Mouse (Mus musculus) midbrain, embryonic 16.5 days (tissue): ENCODE results near the gene Slc2a1. TPM values are rescaled to one million over a fixed set of nuclear protein-coding genes. Genes with fewer than 3 reads are reported as not detected.

Source experiments
- ATAC-seq: fragments of 200-750 bp; cut with Nextera tagmentation; 2 replicates; pipeline ENCODE4 v1.8.0; 2017; ENCODE audit warnings: moderate TSS enrichment
- H3K27ac ChIP-seq: fragments of 300-500 bp; sonication (generic); 2 replicates; pipeline ENCODE4 v1.5.1; 2014; ENCODE audit warnings: mild to moderate bottlenecking, low read length, mixed read lengths
- H3K27me3 ChIP-seq: fragments of 300-500 bp; sonication (generic); 2 replicates; pipeline ENCODE4 v1.6.1; 2014; ENCODE audit warnings: low read depth, low read length, mixed read lengths; ENCODE audit not compliant: control insufficient read depth, insufficient read depth
- H3K36me3 ChIP-seq: fragments of 300-500 bp; sonication (generic); 2 replicates; pipeline ENCODE4 v1.6.1; 2014; ENCODE audit warnings: mild to moderate bottlenecking, low read length, moderate library complexity, mixed read lengths; ENCODE audit not compliant: control insufficient read depth, insufficient read depth
- H3K4me1 ChIP-seq: fragments of 300-500 bp; sonication (generic); 2 replicates; pipeline ENCODE4 v1.6.1; 2014; ENCODE audit warnings: mild to moderate bottlenecking, low read length, mixed read lengths; ENCODE audit not compliant: control insufficient read depth, insufficient read depth
- H3K4me2 ChIP-seq: fragments of 300-500 bp; sonication (generic); 2 replicates; pipeline ENCODE4 v1.6.1; 2014; ENCODE audit warnings: mild to moderate bottlenecking, low read length, mixed read lengths
- H3K4me3 ChIP-seq: fragments of 300-500 bp; sonication (generic); 2 replicates; pipeline ENCODE4 v1.5.1; 2014; ENCODE audit warnings: low read depth, mild to moderate bottlenecking, low read length, moderate library complexity, mixed read lengths
- H3K9ac ChIP-seq: fragments of 300-500 bp; sonication (generic); 2 replicates; pipeline ENCODE4 v1.6.1; 2014; ENCODE audit warnings: low read depth, low read length, mixed read lengths
- H3K9me3 ChIP-seq: fragments of 300-500 bp; sonication (generic); replicated peaks from 2 replicates; pipeline ENCODE4 v1.6.1; 2014; ENCODE audit warnings: mild to moderate bottlenecking, low read length, mixed read lengths; ENCODE audit not compliant: control insufficient read depth, poor library complexity, severe bottlenecking
- WGBS: fragments of 180-500 bp; shearing (Covaris S2); extraction: QIAGEN DNeasy Blood & Tissue Kit; methylation state at CpG from one replicate; pipeline ENCODE4 v1.1.7; 2014; 5-methylcytosine and 5-hydroxymethylcytosine counted together
- polyA plus RNA-seq: library from polyadenylated mRNA; unstranded; fragments of >200 nt; fragmentation: Nextera tagmentation; extraction: Ambion mirVana; gene quantifications from 2 replicates; pipeline ENCODE4 v1.2.1, GENCODE M21; 2015

The Slc2a1 gene
- polyA plus RNA-seq, 1 experiment from 2014 or later, result 90.7 TPM

DNA sequence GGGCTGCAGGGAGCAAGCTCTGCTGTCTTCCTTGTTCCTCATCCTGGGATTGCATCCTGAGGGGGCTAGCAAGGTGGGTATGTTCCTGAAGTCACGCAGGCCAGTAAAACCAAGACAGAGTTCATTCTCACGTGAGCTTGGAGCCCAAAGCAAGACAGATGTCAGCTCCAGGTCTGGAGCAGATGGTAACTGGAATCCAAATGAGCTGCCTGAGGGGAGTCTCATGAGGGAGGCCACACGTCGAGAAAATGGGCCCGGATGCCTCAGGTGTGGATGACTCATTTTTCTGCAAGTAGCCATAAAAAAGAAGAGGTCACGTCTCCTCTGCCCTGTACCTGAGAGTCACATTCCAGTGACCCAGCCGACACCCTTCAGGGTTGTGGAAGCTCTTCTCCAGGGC, 14.6 kb upstream of the Slc2a1 start:
- H3K4me1 ChIP-seq, result no peaks in the 10 kb centered on the region
- no peak for ATAC-seq
- H3K27me3 ChIP-seq, result no peaks in the 10 kb centered on the region
- H3K9ac ChIP-seq, result no peak overlapping the region
- no peak overlapping the region for H3K27ac ChIP-seq
- H3K4me2 ChIP-seq, result no peak overlapping the region
- no peak overlapping the region for H3K4me3 ChIP-seq
- H3K36me3 ChIP-seq, result no peaks in the 10 kb centered on the region
- H3K9me3 ChIP-seq, result no peaks in the 10 kb centered on the region
- WGBS, result 77% methylated on average over 7 of the region's 7 CpGs

GRCm38 (mm10) chr4:119094987-119095386, 13.5 kb upstream of the Slc2a1 start:
- ATAC-seq, result no peak
- 30% methylated on average over 4 of the region's 4 CpGs for WGBS
- no peaks in the 10 kb centered on the region for H3K27me3 ChIP-seq

GRCm38 (mm10) chr4:119096401-119096800, 12.1 kb upstream of the Slc2a1 start:
- Histone ChIP-seq H3K27me3 (no peaks in the 10 kb centered on the region), H3K27ac (no peak overlapping the region), H3K4me3 (no peak overlapping the region), H3K9ac (no peak overlapping the region), H3K4me2 (no peak overlapping the region), H3K9me3 (no peaks in the 10 kb centered on the region), H3K36me3 (no peaks in the 10 kb centered on the region), H3K4me1 (no peaks in the 10 kb centered on the region)
- ATAC-seq, result no peak
- 81% methylated on average over 3 of the region's 3 CpGs for WGBS

More at GRCm38 (mm10) chr4:119094987-119095386, 13.5 kb upstream of the Slc2a1 start:
- Histone ChIP-seq H3K9ac (no peak overlapping the region), H3K9me3 (no peaks in the 10 kb centered on the region), H3K36me3 (no peaks in the 10 kb centered on the region), H3K4me2 (no peak overlapping the region), H3K4me1 (no peaks in the 10 kb centered on the region), H3K4me3 (no peak overlapping the region), H3K27ac (no peak overlapping the region)

DNA sequence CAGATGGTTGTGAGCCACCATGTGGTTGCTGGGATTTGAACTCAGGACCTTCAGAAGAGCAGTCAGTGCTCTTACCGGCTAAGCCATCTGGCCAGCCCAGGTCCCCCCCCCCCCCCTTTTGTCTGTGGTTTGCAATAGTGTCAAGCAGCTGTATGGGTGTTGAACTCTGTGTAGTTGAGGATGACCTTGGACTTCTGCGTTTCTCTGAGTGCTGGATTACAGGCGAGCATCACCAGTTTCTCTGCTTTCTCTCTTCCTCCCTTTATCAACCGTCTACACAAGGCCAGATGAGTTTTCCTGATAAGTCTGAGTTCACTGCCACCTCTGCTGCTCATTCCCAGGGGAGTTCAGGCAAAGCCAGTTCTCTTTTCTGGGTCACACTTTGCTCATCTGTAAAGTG, 11.1 kb upstream of the Slc2a1 start:
- H3K27me3 ChIP-seq, result no peaks in the 10 kb centered on the region
- H3K27ac ChIP-seq, result no peak overlapping the region
- no peak overlapping the region for H3K4me3 ChIP-seq
- ATAC-seq, result no peak
- no peaks in the 10 kb centered on the region for H3K36me3 ChIP-seq
- no peak overlapping the region for H3K4me2 ChIP-seq
- 80% methylated on average over 4 of the region's 4 CpGs for whole genome bisulfite sequencing
- no peak overlapping the region for H3K9ac ChIP-seq
- H3K9me3 ChIP-seq, result no peaks in the 10 kb centered on the region
- H3K4me1 ChIP-seq, result no peaks in the 10 kb centered on the region

DNA sequence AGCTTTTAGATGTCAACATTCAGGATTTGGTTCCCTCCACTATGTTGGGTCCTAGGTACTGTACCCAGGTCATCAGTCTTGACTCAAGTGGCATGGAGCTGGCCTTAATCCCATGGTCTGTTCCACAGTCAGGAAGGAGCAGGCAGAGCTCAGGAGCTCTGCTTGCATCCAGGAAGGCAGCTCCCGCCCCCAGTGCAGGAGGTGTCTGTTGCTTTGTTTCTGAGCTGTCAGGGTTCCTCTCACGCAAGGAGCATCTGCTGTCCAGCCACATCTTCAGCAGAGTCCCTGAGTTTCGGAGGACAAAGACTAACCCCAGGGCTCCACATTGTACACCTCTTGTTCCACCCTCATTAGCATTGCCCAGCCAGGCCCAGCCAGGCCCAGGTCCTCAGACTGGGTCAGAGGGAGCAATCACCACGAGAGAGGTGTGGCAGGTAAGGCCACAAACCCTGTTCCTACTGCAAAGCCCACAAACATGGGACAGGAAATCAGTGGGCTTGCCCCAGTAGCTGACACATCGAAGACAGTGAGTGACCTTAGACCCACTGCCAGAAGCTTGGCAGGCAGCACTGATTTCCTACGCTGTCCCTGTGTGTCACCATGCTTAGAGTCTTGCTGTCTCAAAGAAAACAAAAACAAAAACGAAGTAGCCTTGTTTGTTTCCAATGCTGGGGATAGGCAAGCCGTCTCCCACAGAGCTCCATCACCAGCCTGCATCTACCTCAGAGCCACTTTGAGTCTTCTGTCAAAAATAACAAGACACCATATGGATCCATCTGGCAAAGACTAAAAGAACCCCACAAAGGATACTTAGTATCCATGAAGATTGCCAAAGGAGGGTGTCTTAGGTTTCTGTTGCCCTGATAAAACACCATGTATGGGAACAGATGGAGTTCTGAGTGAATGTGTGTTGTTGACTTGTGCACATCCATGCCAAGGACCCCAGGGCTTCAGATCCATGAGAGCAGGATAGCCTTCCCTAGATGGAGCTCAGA, 10.0 kb upstream of the Slc2a1 start:
- Histone ChIP-seq H3K9me3 (no peaks in the 10 kb centered on the region), H3K4me3 (no peak overlapping the region), H3K4me2 (no peak overlapping the region), H3K27me3 (no peaks in the 10 kb centered on the region), H3K9ac (no peak overlapping the region), H3K27ac (no peak overlapping the region), H3K4me1 (no peaks in the 10 kb centered on the region), H3K36me3 (no peaks in the 10 kb centered on the region)
- 63% methylated on average over 8 of the region's 8 CpGs for WGBS
- no peak for ATAC-seq

GRCm38 (mm10) chr4:119101392-119101791, 7.1 kb upstream of the Slc2a1 start:
- ATAC-seq, result no peak
- Histone ChIP-seq H3K27me3 (no peaks in the 10 kb centered on the region), H3K27ac (no peak overlapping the region), H3K4me1 (peaks cover 8% of the 10 kb centered on the region), H3K9me3 (no peaks in the 10 kb centered on the region), H3K9ac (no peak overlapping the region), H3K4me3 (no peak overlapping the region), H3K4me2 (no peak overlapping the region), H3K36me3 (no peaks in the 10 kb centered on the region)
- WGBS, result 88% methylated on average over 3 of the region's 3 CpGs

- 0 out of 2 replicates have a peak, but pooled peaks cover 3% of the 10 kb centered on the region for H3K27me3 ChIP-seq
- no peak overlapping the region for H3K4me3 ChIP-seq
- peaks cover 8% of the 10 kb centered on the region for H3K4me1 ChIP-seq
- H3K27ac ChIP-seq, result no peak overlapping the region
- H3K9me3 ChIP-seq, result no peaks in the 10 kb centered on the region
- ATAC-seq, result no peak
- no peak overlapping the region for H3K9ac ChIP-seq
- no peaks in the 10 kb centered on the region for H3K36me3 ChIP-seq
- 90% methylated on average over 7 of the region's 7 CpGs for WGBS
- no peak overlapping the region for H3K4me2 ChIP-seq
These were observed 6.0 kb upstream of the Slc2a1 start for GRCm38 (mm10) chr4:119102350-119103126.

DNA sequence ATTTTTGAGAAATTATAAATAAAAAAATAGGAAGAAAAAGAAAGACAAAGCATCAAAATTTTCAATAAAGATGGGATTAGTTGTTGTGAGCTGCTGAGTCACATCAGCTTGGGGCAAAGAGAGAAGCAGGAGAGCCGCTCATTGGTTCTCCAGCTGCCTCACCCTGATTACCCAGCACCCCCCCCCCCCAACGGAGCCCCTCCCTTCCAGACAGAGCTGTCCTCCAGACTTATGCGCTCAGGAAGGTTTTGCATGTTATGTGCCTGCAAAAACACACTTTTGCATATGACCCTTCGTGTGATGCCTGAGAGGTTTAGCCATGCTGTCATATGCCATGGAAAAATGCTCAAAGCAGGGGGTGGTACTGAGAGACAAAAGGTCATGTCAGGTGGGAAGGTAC, 3.7 kb upstream of the Slc2a1 start:
- H3K4me2 ChIP-seq, result no peak overlapping the region
- no peak overlapping the region for H3K4me3 ChIP-seq
- 11% methylated on average over 4 of the region's 4 CpGs for WGBS
- H3K4me1 ChIP-seq, result peaks cover 13% of the 10 kb centered on the region
- no peaks in the 10 kb centered on the region for H3K9me3 ChIP-seq
- no peak for ATAC-seq
- H3K9ac ChIP-seq, result no peak overlapping the region
- H3K36me3 ChIP-seq, result no peaks in the 10 kb centered on the region
- 0 out of 2 replicates have a peak, but pooled peaks cover 3% of the 10 kb centered on the region for H3K27me3 ChIP-seq
- no peak overlapping the region for H3K27ac ChIP-seq

GRCm38 (mm10) chr4:119105704-119106103, 2.8 kb upstream of the Slc2a1 start:
- no peaks in the 10 kb centered on the region for H3K36me3 ChIP-seq
- WGBS, result 1% methylated on average over 18 of the region's 18 CpGs
- H3K27ac ChIP-seq, result no peak overlapping the region
- H3K4me1 ChIP-seq, result peaks cover 15% of the 10 kb centered on the region
- ATAC-seq, result peak; percentile 26
- H3K9me3 ChIP-seq, result no peaks in the 10 kb centered on the region
- 0 out of 2 replicates have a peak, but pooled peaks cover 3% of the 10 kb centered on the region for H3K27me3 ChIP-seq
- peak overlapping the region; percentile 72 for H3K4me2 ChIP-seq
- peak overlapping the region; percentile 47 for H3K9ac ChIP-seq
- H3K4me3 ChIP-seq, result peak overlapping the region; percentile 40
